Mouse (Mus musculus): Measurements from ENCODE around the gene Tmbim7. TPM values are rescaled to one million over a fixed set of nuclear protein-coding genes. Genes with fewer than 3 reads are reported as not detected.
"Not testable (repeated sequence)": the region's sequence is repeated elsewhere in the genome, so short reads cannot be mapped to it uniquely, and the experiment has no call there.

Tmbim7 gene
- polyA plus RNA-seq (2015; fragmentation: Nextera tagmentation; extraction: Ambion mirVana) = not detected in 2 replicates

GRCm38 (mm10) chr5:3650881-3651280 lies at the start of gene Tmbim7:
Gene Tmbim7 (plus strand): TSS chr5:3651181.
- no peaks in the 10 kb centered on the region for H3K27me3 ChIP-seq
- H3K36me3 ChIP-seq = no peaks in the 10 kb centered on the region
- no peak within 1 kb of the TSS for H3K27ac ChIP-seq
- H3K9me3 ChIP-seq = no peaks in the 10 kb centered on the region
- H3K9ac ChIP-seq = no peak within 1 kb of the TSS
- no peak within 1 kb of the TSS for H3K4me2 ChIP-seq
- 79% methylated on average over 6 of the region's 6 CpGs for WGBS
- no peak for ATAC-seq (ENCODE audit: low FRiP score)
- peaks cover 7% of the 10 kb centered on the region for H3K4me1 ChIP-seq (replicated peaks)
- H3K4me3 ChIP-seq = no peak within 1 kb of the TSS

- H3K9me3 ChIP-seq = no peaks in the 10 kb centered on the region
- WGBS = 97% methylated on average over 9 of the region's 9 CpGs
- no peak overlapping the region for H3K27ac ChIP-seq
- H3K4me3 ChIP-seq = no peak overlapping the region
- no peaks in the 10 kb centered on the region for H3K4me1 ChIP-seq (replicated peaks)
- no peaks in the 10 kb centered on the region for H3K27me3 ChIP-seq
- no peak overlapping the region for H3K4me2 ChIP-seq
- H3K36me3 ChIP-seq = peaks cover 64% of the 10 kb centered on the region
- no peak overlapping the region for H3K9ac ChIP-seq
- no peak for ATAC-seq (ENCODE audit: low FRiP score)
These were observed 43.9 kb upstream of the Tmbim7 start for GRCm38 (mm10) chr5:3607114-3607513.

- Histone ChIP-seq H3K4me3 (no peak overlapping the region), H3K27me3 (no peaks in the 10 kb centered on the region), H3K27ac (no peak overlapping the region), H3K4me1 (replicated peaks) (no peaks in the 10 kb centered on the region), H3K9me3 (no peaks in the 10 kb centered on the region), H3K4me2 (no peak overlapping the region), H3K9ac (no peak overlapping the region), H3K36me3 (peaks cover 68% of the 10 kb centered on the region)
- WGBS = 96% methylated on average over 7 of the region's 7 CpGs
- ATAC-seq (ENCODE audit: low FRiP score) = no peak
These were observed 41.7 kb upstream of the Tmbim7 start for GRCm38 (mm10) chr5:3609241-3609640.

- not testable (repeated sequence) for H3K4me3 ChIP-seq; H3K9ac ChIP-seq; ATAC-seq (ENCODE audit: low FRiP score); H3K9me3 ChIP-seq; H3K27ac ChIP-seq; H3K4me2 ChIP-seq; H3K27me3 ChIP-seq; H3K4me1 ChIP-seq (replicated peaks)
- H3K36me3 ChIP-seq = peaks cover 65% of the 10 kb centered on the region
- WGBS = 96% methylated on average over 2 of the region's 2 CpGs
These were observed 39.1 kb upstream of the Tmbim7 start for GRCm38 (mm10) chr5:3611835-3612234.

GRCm38 (mm10) chr5:3620486-3620885 lies 30.5 kb upstream of the Tmbim7 start:
- no peak for ATAC-seq (ENCODE audit: low FRiP score)
- Histone ChIP-seq H3K9me3 (no peaks in the 10 kb centered on the region), H3K9ac (no peak overlapping the region), H3K4me3 (no peak overlapping the region), H3K36me3 (peaks cover 78% of the 10 kb centered on the region), H3K27me3 (no peaks in the 10 kb centered on the region), H3K4me2 (no peak overlapping the region), H3K4me1 (replicated peaks) (no peaks in the 10 kb centered on the region), H3K27ac (no peak overlapping the region)
- 80% methylated on average over 7 of the region's 7 CpGs for WGBS

- H3K4me2 ChIP-seq = no peak overlapping the region
- peaks cover 68% of the 10 kb centered on the region for H3K36me3 ChIP-seq
- H3K27ac ChIP-seq = no peak overlapping the region
- no peak overlapping the region for H3K9ac ChIP-seq
- no peaks in the 10 kb centered on the region for H3K9me3 ChIP-seq
- WGBS = 95% methylated on average over 5 of the region's 5 CpGs
- no peak overlapping the region for H3K4me3 ChIP-seq
- no peaks in the 10 kb centered on the region for H3K4me1 ChIP-seq (replicated peaks)
- ATAC-seq (ENCODE audit: low FRiP score) = no peak
- no peaks in the 10 kb centered on the region for H3K27me3 ChIP-seq
These were observed 20.9 kb upstream of the Tmbim7 start for GRCm38 (mm10) chr5:3630055-3630454.

- H3K9me3 ChIP-seq = no peaks in the 10 kb centered on the region
- peaks cover 62% of the 10 kb centered on the region for H3K36me3 ChIP-seq
- no peaks in the 10 kb centered on the region for H3K27me3 ChIP-seq
- no peak overlapping the region for H3K4me3 ChIP-seq
- H3K9ac ChIP-seq = no peak overlapping the region
- H3K4me2 ChIP-seq = no peak overlapping the region
- WGBS = 53% methylated on average over 16 of the region's 16 CpGs
- no peak overlapping the region for H3K27ac ChIP-seq
- no peaks in the 10 kb centered on the region for H3K4me1 ChIP-seq (replicated peaks)
- ATAC-seq (ENCODE audit: low FRiP score) = no peak
These were observed 19.3 kb upstream of the Tmbim7 start for GRCm38 (mm10) chr5:3631512-3632271.

- no peak overlapping the region for H3K4me3 ChIP-seq
- peaks cover 57% of the 10 kb centered on the region for H3K36me3 ChIP-seq
- no peaks in the 10 kb centered on the region for H3K27me3 ChIP-seq
- no peaks in the 10 kb centered on the region for H3K9me3 ChIP-seq
- H3K4me1 ChIP-seq (replicated peaks) = no peaks in the 10 kb centered on the region
- H3K27ac ChIP-seq = no peak overlapping the region
- 89% methylated on average over 5 of the region's 5 CpGs for WGBS
- H3K9ac ChIP-seq = no peak overlapping the region
- ATAC-seq (ENCODE audit: low FRiP score) = no peak
- H3K4me2 ChIP-seq = no peak overlapping the region
These were observed 18.7 kb upstream of the Tmbim7 start for GRCm38 (mm10) chr5:3632285-3632684.

- no peaks in the 10 kb centered on the region for H3K4me1 ChIP-seq (replicated peaks)
- no peak for ATAC-seq (ENCODE audit: low FRiP score)
- H3K27ac ChIP-seq = no peak overlapping the region
- H3K36me3 ChIP-seq = peaks cover 54% of the 10 kb centered on the region
- no peaks in the 10 kb centered on the region for H3K9me3 ChIP-seq
- WGBS = 95% methylated on average over 13 of the region's 13 CpGs
- no peak overlapping the region for H3K4me3 ChIP-seq
- no peaks in the 10 kb centered on the region for H3K27me3 ChIP-seq
- no peak overlapping the region for H3K4me2 ChIP-seq
- no peak overlapping the region for H3K9ac ChIP-seq
These were observed 17.7 kb upstream of the Tmbim7 start for GRCm38 (mm10) chr5:3633315-3633714.

- H3K4me1 ChIP-seq (replicated peaks) = no peaks in the 10 kb centered on the region
- WGBS = 74% methylated on average over 4 of the region's 4 CpGs
- H3K27ac ChIP-seq = no peak overlapping the region
- H3K9ac ChIP-seq = no peak overlapping the region
- no peak overlapping the region for H3K4me3 ChIP-seq
- H3K27me3 ChIP-seq = no peaks in the 10 kb centered on the region
- H3K9me3 ChIP-seq = no peaks in the 10 kb centered on the region
- no peak overlapping the region for H3K4me2 ChIP-seq
- H3K36me3 ChIP-seq = peaks cover 53% of the 10 kb centered on the region
- ATAC-seq (ENCODE audit: low FRiP score) = no peak
These were observed 17.0 kb upstream of the Tmbim7 start for GRCm38 (mm10) chr5:3633951-3634350.

GRCm38 (mm10) chr5:3635286-3635685 lies 15.7 kb upstream of the Tmbim7 start:
- ATAC-seq (ENCODE audit: low FRiP score) = no peak
- 88% methylated on average over 8 of the region's 8 CpGs for WGBS

GRCm38 (mm10) chr5:3644621-3645020 lies 6.4 kb upstream of the Tmbim7 start:
- Histone ChIP-seq H3K4me1 (replicated peaks) (peaks cover 16% of the 10 kb centered on the region), H3K4me3 (no peak overlapping the region), H3K9me3 (no peaks in the 10 kb centered on the region), H3K4me2 (no peak overlapping the region), H3K27ac (no peak overlapping the region), H3K9ac (no peak overlapping the region), H3K36me3 (peaks cover 37% of the 10 kb centered on the region), H3K27me3 (no peaks in the 10 kb centered on the region)
- WGBS = 96% methylated on average over 6 of the region's 6 CpGs
- no peak for ATAC-seq (ENCODE audit: low FRiP score)

More at GRCm38 (mm10) chr5:3635286-3635685, 15.7 kb upstream of the Tmbim7 start:
- H3K27me3 ChIP-seq = no peaks in the 10 kb centered on the region
- peaks cover 50% of the 10 kb centered on the region for H3K36me3 ChIP-seq
- H3K9me3 ChIP-seq = no peaks in the 10 kb centered on the region
- H3K4me3 ChIP-seq = no peak overlapping the region
- no peak overlapping the region for H3K27ac ChIP-seq
- no peak overlapping the region for H3K9ac ChIP-seq
- H3K4me1 ChIP-seq (replicated peaks) = no peaks in the 10 kb centered on the region
- no peak overlapping the region for H3K4me2 ChIP-seq

GRCm38 (mm10) chr5:3645326-3645725 lies 5.7 kb upstream of the Tmbim7 start:
- ATAC-seq (ENCODE audit: low FRiP score) = no peak
- no peaks in the 10 kb centered on the region for H3K27me3 ChIP-seq
- no peak overlapping the region for H3K4me2 ChIP-seq
- WGBS = 85% methylated on average over 6 of the region's 6 CpGs
- H3K27ac ChIP-seq = no peak overlapping the region
- peaks cover 34% of the 10 kb centered on the region for H3K36me3 ChIP-seq
- no peak overlapping the region for H3K9ac ChIP-seq
- H3K4me1 ChIP-seq (replicated peaks) = peaks cover 16% of the 10 kb centered on the region
- no peak overlapping the region for H3K4me3 ChIP-seq
- no peaks in the 10 kb centered on the region for H3K9me3 ChIP-seq
